In genomic region chr9:3858311-3858710, GRCm38 (mm10) we compare ENCODE assay signal across 24 mouse cellular contexts.
DNase-seq lines count a peak whose midpoint lies in the region; ATAC-seq and TF ChIP-seq lines count a peak whose summit lies in the region.
"Had no signal": no experiment of that assay in that cellular context is flagged by ENCODE, and none has a peak within 500 bp of the region (broad histone marks: within the 10 kb centered on the region; RNA-seq: fewer than 3 reads in every experiment).

No protein-coding gene starts in this region.

- no peak for ATAC-seq in heart, embryonic 11.5 days (replicated peaks; ENCODE audit: insufficient number of reproducible peaks, low FRiP score, low TSS enrichment)
- no peak for ATAC-seq in lung, embryonic 14.5 days (ENCODE audit: insufficient read depth)
- ATAC-seq: hindbrain, embryonic 16.5 days; intestine, postnatal 0 days had no signal

- no peaks in the 10 kb centered on the region for H3K27me3 ChIP-seq in heart, embryonic 11.5 days (ENCODE audit: control insufficient read depth, insufficient read depth, low read length)
- H3K27me3 ChIP-seq in lung, embryonic 14.5 days (ENCODE audit: insufficient read depth, low read length), result no peaks in the 10 kb centered on the region
- H3K27me3 ChIP-seq: CH12.LX; heart, embryonic 15.5 days; lung, embryonic 15.5 days; neural tube, embryonic 13.5 days had no signal

- H3K27ac ChIP-seq in heart, embryonic 11.5 days (ENCODE audit: low read depth, low read length), result no peak overlapping the region
- no peak overlapping the region for H3K27ac ChIP-seq in lung, embryonic 14.5 days (ENCODE audit: low read depth)
- H3K27ac ChIP-seq: forebrain, embryonic 10.5 days; heart, adult 2 months; heart, embryonic 15.5 days; kidney, postnatal 0 days; lung, embryonic 15.5 days; macrophage; midbrain, embryonic 10.5 days; neural tube, embryonic 13.5 days had no signal

- H3K9me3 ChIP-seq in heart, embryonic 11.5 days (replicated peaks; ENCODE audit: control insufficient read depth, low read length), result no peaks in the 10 kb centered on the region
- H3K9me3 ChIP-seq in lung, embryonic 14.5 days (ENCODE audit: low read depth, low read length), result no peaks in the 10 kb centered on the region
- H3K9me3 ChIP-seq: forebrain, embryonic 10.5 days; heart, embryonic 15.5 days; lung, embryonic 15.5 days; midbrain, embryonic 10.5 days; neural tube, embryonic 13.5 days had no signal

- TF ChIP-seq CTCF in lung, embryonic 14.5 days (IDR thresholded peaks at IDR 0.05; ENCODE audit: low read depth), result no peak

- H3K9ac ChIP-seq in heart, embryonic 11.5 days (ENCODE audit: low read depth, low read length), result no peak overlapping the region
- no peak overlapping the region for H3K9ac ChIP-seq in lung, embryonic 14.5 days
- H3K9ac ChIP-seq: heart, embryonic 15.5 days; lung, embryonic 15.5 days; neural tube, embryonic 13.5 days had no signal

- peak; percentile 33 for DNase-seq in cerebellum, adult 9-10 months
- DNase-seq in cerebellum, adult 11-12 months, result no peak
- peak; percentile 9 to 22 for DNase-seq in heart, adult 18-20 months
- DNase-seq in lung, embryonic 14.5 days, result peak; percentile 34
- DNase-seq in lung, postnatal 25 days (ENCODE audit: low spot score), result no peak
- DNase-seq in yolk sac, embryonic 10.5 days (ENCODE audit: low spot score), result no peak
- DNase-seq: embryo, embryonic 11 days; gastrocnemius, postnatal 14 days; heart, adult 2 months; heart, postnatal 4 days; right cerebral cortex, adult 18-20 months; thymus, postnatal 14 days had no signal

- H3K4me2 ChIP-seq in heart, embryonic 11.5 days, result no peak overlapping the region
- H3K4me2 ChIP-seq in lung, embryonic 14.5 days, result no peak overlapping the region
- H3K4me2 ChIP-seq: heart, embryonic 15.5 days; liver, embryonic 11.5 days; lung, embryonic 15.5 days; neural tube, embryonic 13.5 days had no signal

- H3K36me3 ChIP-seq in heart, embryonic 11.5 days (ENCODE audit: control insufficient read depth, insufficient read depth, low read length), result no peaks in the 10 kb centered on the region
- no peaks in the 10 kb centered on the region for H3K36me3 ChIP-seq in lung, embryonic 14.5 days (ENCODE audit: insufficient read depth)
- H3K36me3 ChIP-seq: forebrain, embryonic 10.5 days; heart, embryonic 15.5 days; lung, embryonic 15.5 days; midbrain, embryonic 10.5 days; neural tube, embryonic 13.5 days had no signal

- no peak overlapping the region for H3K4me3 ChIP-seq in heart, embryonic 11.5 days (ENCODE audit: low read depth, low read length)
- H3K4me3 ChIP-seq in lung, embryonic 14.5 days (ENCODE audit: low read depth, low read length), result no peak overlapping the region
- H3K4me3 ChIP-seq: forebrain, embryonic 10.5 days; heart, adult 2 months; heart, embryonic 15.5 days; lung, embryonic 15.5 days; midbrain, embryonic 10.5 days; neural tube, embryonic 13.5 days had no signal

- no peaks in the 10 kb centered on the region for H3K4me1 ChIP-seq in heart, embryonic 11.5 days (ENCODE audit: control insufficient read depth, insufficient read depth, low read length)
- H3K4me1 ChIP-seq in lung, embryonic 14.5 days (ENCODE audit: insufficient read depth), result no peaks in the 10 kb centered on the region
- H3K4me1 ChIP-seq: forebrain, embryonic 10.5 days; heart, embryonic 15.5 days; lung, embryonic 15.5 days; midbrain, embryonic 10.5 days; neural tube, embryonic 13.5 days had no signal

Comparison
In these comparisons a context has a peak if more than half of its experiments do, and no peak if none do; other contexts are left out.
1. DNase-seq: peak in cerebellum, adult 9-10 months (single experiment), heart, adult 18-20 months (2 of 2) and lung, embryonic 14.5 days (single experiment); none in cerebellum, adult 11-12 months (single experiment), lung, postnatal 25 days (single experiment) and yolk sac, embryonic 10.5 days (single experiment).